Mouse (Mus musculus) liver, embryonic 11.5 days (tissue): Measurements from ENCODE around the gene Slc7a15. TPM values are rescaled to one million over a fixed set of nuclear protein-coding genes. Genes with fewer than 3 reads are reported as not detected.

Experiments
- ATAC-seq: fragments of 200-750 bp; cut with Nextera tagmentation; replicated peaks from 2 replicates; pipeline ENCODE4 v1.8.0; 2017; ENCODE audit warnings: moderate number of reproducible peaks, mild to moderate bottlenecking, moderate TSS enrichment, moderate library complexity; ENCODE audit not compliant: low FRiP score
- DNase-seq: peaks from one replicate; pipeline ENCODE4 v3.0.0-alpha.2; 2017; ENCODE audit warnings: low spot score
- H3K27ac ChIP-seq: fragments of 300-500 bp; sonication (generic); 2 replicates; pipeline ENCODE4 v1.5.1; 2014; ENCODE audit warnings: mild to moderate bottlenecking, low read depth, low read length, control low read depth
- H3K27me3 ChIP-seq: fragments of 300-500 bp; sonication (generic); replicated peaks from 2 replicates; pipeline ENCODE4 v1.6.1; 2014; ENCODE audit warnings: low read length, mixed read lengths; ENCODE audit not compliant: control insufficient read depth, insufficient read depth
- H3K36me3 ChIP-seq: fragments of 300-500 bp; sonication (generic); 2 replicates; pipeline ENCODE4 v1.6.1; 2014; ENCODE audit warnings: mild to moderate bottlenecking, low read length, moderate library complexity, mixed read lengths; ENCODE audit not compliant: control insufficient read depth, insufficient read depth
- H3K4me1 ChIP-seq: fragments of 300-500 bp; sonication (generic); replicated peaks from 2 replicates; pipeline ENCODE4 v1.6.1; 2014; ENCODE audit warnings: low read length, mixed read lengths; ENCODE audit not compliant: control insufficient read depth, insufficient read depth
- H3K4me2 ChIP-seq: fragments of 300-500 bp; sonication (generic); 2 replicates; pipeline ENCODE4 v1.6.1; 2014; ENCODE audit warnings: mild to moderate bottlenecking, control low read depth, moderate library complexity
- H3K4me3 ChIP-seq: fragments of 300-500 bp; sonication (generic); 2 replicates; pipeline ENCODE4 v1.5.1; 2014; ENCODE audit warnings: low read depth, low read length, control low read depth
- H3K9ac ChIP-seq: fragments of 300-500 bp; sonication (generic); 2 replicates; pipeline ENCODE4 v1.6.1; 2014; ENCODE audit warnings: low read depth, low read length, control low read depth
- H3K9me3 ChIP-seq: fragments of 300-500 bp; sonication (generic); 2 replicates; pipeline ENCODE4 v1.6.1; 2016; ENCODE audit warnings: low read length, inconsistent platforms, mixed read lengths; ENCODE audit not compliant: control insufficient read depth
- WGBS: fragments of 180-500 bp; shearing (Covaris S2); extraction: QIAGEN DNeasy Blood & Tissue Kit; methylation state at CpG from one replicate; pipeline ENCODE4 v1.1.7; 2014; 5-methylcytosine and 5-hydroxymethylcytosine counted together
- polyA plus RNA-seq: library from polyadenylated mRNA; unstranded; fragments of >200 nt; fragmentation: Nextera tagmentation; extraction: Ambion mirVana; gene quantifications from 2 replicates; pipeline ENCODE4 v1.2.1, GENCODE M21; 2014

Slc7a15 gene
- polyA plus RNA-seq, 1 experiment from 2014 or later, result not detected

GRCm38 (mm10) chr12:8504131-8504530 is 94.7 kb downstream of the Slc7a15 start:
- no peak overlapping the region for H3K27ac ChIP-seq
- H3K4me1 ChIP-seq, result peaks cover 10% of the 10 kb centered on the region
- no peaks in the 10 kb centered on the region for H3K27me3 ChIP-seq
- ATAC-seq (no peak), DNase-seq (no peak)
- no peaks in the 10 kb centered on the region for H3K9me3 ChIP-seq
- H3K4me2 ChIP-seq, result no peak overlapping the region
- no peaks in the 10 kb centered on the region for H3K36me3 ChIP-seq
- no peak overlapping the region for H3K4me3 ChIP-seq
- 84% methylated on average over 6 of the region's 6 CpGs for WGBS
- H3K9ac ChIP-seq, result no peak overlapping the region

- no peak overlapping the region for H3K4me3 ChIP-seq
- WGBS, result 17% methylated on average over 6 of the region's 6 CpGs
- H3K36me3 ChIP-seq, result no peaks in the 10 kb centered on the region
- H3K27me3 ChIP-seq, result no peaks in the 10 kb centered on the region
- H3K9ac ChIP-seq, result no peak overlapping the region
- peaks cover 18% of the 10 kb centered on the region for H3K4me1 ChIP-seq
- no peak overlapping the region for H3K4me2 ChIP-seq
- DNase-seq (no peak), ATAC-seq (no peak)
- no peaks in the 10 kb centered on the region for H3K9me3 ChIP-seq
- no peak overlapping the region for H3K27ac ChIP-seq
Measured at GRCm38 (mm10) chr12:8502546-8502945, 96.3 kb downstream of the Slc7a15 start.

GRCm38 (mm10) chr12:8501571-8502305 is 97.1 kb downstream of the Slc7a15 start:
- no peak overlapping the region for H3K27ac ChIP-seq
- 83% methylated on average over 14 of the region's 14 CpGs for WGBS
- H3K4me1 ChIP-seq, result peaks cover 18% of the 10 kb centered on the region
- H3K4me3 ChIP-seq, result no peak overlapping the region
- no peak overlapping the region for H3K4me2 ChIP-seq
- H3K9ac ChIP-seq, result no peak overlapping the region
- H3K36me3 ChIP-seq, result no peaks in the 10 kb centered on the region
- DNase-seq, result no peak
- no peaks in the 10 kb centered on the region for H3K9me3 ChIP-seq
- no peak for ATAC-seq
- no peaks in the 10 kb centered on the region for H3K27me3 ChIP-seq

GRCm38 (mm10) chr12:8500597-8501570 is 98.0 kb downstream of the Slc7a15 start:
- H3K4me3 ChIP-seq, result peak overlapping the region; percentile 75
- H3K4me1 ChIP-seq, result peaks cover 24% of the 10 kb centered on the region
- H3K9me3 ChIP-seq, result no peaks in the 10 kb centered on the region
- 47% methylated on average over 17 of the region's 17 CpGs for WGBS
- H3K9ac ChIP-seq, result peak overlapping the region; percentile 72
- DNase-seq (peak; percentile 50), ATAC-seq (no peak)
- H3K27me3 ChIP-seq, result no peaks in the 10 kb centered on the region
- peak overlapping the region; percentile 95 for H3K4me2 ChIP-seq
- H3K36me3 ChIP-seq, result no peaks in the 10 kb centered on the region
- peak overlapping the region; percentile 95 for H3K27ac ChIP-seq

- H3K36me3 ChIP-seq, result no peaks in the 10 kb centered on the region
- H3K9ac ChIP-seq, result peak within 1 kb of the TSS; percentile 85
- H3K9me3 ChIP-seq, result no peaks in the 10 kb centered on the region
- peaks cover 26% of the 10 kb centered on the region for H3K4me1 ChIP-seq
- H3K27me3 ChIP-seq, result no peaks in the 10 kb centered on the region
- H3K4me2 ChIP-seq, result peak within 1 kb of the TSS; percentile 95
- WGBS, result under 1% methylated on average over 56 of the region's 56 CpGs
- ATAC-seq (peak; percentile 98), DNase-seq (peak; percentile 92)
- peak within 1 kb of the TSS; percentile 75 for H3K4me3 ChIP-seq
- peak within 1 kb of the TSS; percentile 95 for H3K27ac ChIP-seq
Measured at GRCm38 (mm10) chr12:8499871-8500596, 98.8 kb downstream of the Slc7a15 start, which contains the start of gene Rhob. Rhob (minus strand) TSS chr12:8500009.

- peak overlapping the region; percentile 85 for H3K9ac ChIP-seq
- peaks cover 26% of the 10 kb centered on the region for H3K4me1 ChIP-seq
- H3K4me2 ChIP-seq, result peak overlapping the region; percentile 95
- H3K27ac ChIP-seq, result peak overlapping the region; percentile 95
- no peaks in the 10 kb centered on the region for H3K27me3 ChIP-seq
- H3K9me3 ChIP-seq, result no peaks in the 10 kb centered on the region
- peak; percentile 54 for ATAC-seq
- DNase-seq, result peak; percentile 78
- WGBS, result 1% methylated on average over 96 of the region's 99 CpGs
- no peaks in the 10 kb centered on the region for H3K36me3 ChIP-seq
- peak overlapping the region; percentile 75 for H3K4me3 ChIP-seq
Measured at GRCm38 (mm10) chr12:8499001-8499870, 99.6 kb downstream of the Slc7a15 start.

GRCm38 (mm10) chr12:8498591-8499000 is 100.3 kb downstream of the Slc7a15 start:
- Histone ChIP-seq H3K27me3 (no peaks in the 10 kb centered on the region), H3K9ac (peak overlapping the region; percentile 85), H3K4me1 (peaks cover 26% of the 10 kb centered on the region), H3K4me3 (peak overlapping the region; percentile 75), H3K9me3 (no peaks in the 10 kb centered on the region), H3K27ac (peak overlapping the region; percentile 95), H3K36me3 (no peaks in the 10 kb centered on the region), H3K4me2 (peak overlapping the region; percentile 95)
- WGBS, result 8% methylated on average over 13 of the region's 13 CpGs
- DNase-seq (no peak), ATAC-seq (no peak; the same call in 1 of the 2 replicates)
